8 mouse cellular contexts compared by ENCODE assay signal in genomic region chr4:129237843-129238441, GRCm38 (mm10). TPM values are rescaled to one million over a fixed set of nuclear protein-coding genes. Genes with fewer than 3 reads are reported as not detected.
DNase-seq lines count a peak whose midpoint lies in the region; ATAC-seq and TF ChIP-seq lines count a peak whose summit lies in the region.

No protein-coding gene starts in this region.

- no peak for ATAC-seq in embryonic facial prominence, embryonic 12.5 days (ENCODE audit: insufficient number of reproducible peaks, insufficient read depth, low FRiP score, low TSS enrichment)
- ATAC-seq in intestine, embryonic 15.5 days = no peak
- ATAC-seq in midbrain, postnatal 0 days (ENCODE audit: low FRiP score) = no peak
- no peak for ATAC-seq in monocyte, adult 5-6 weeks (replicated peaks; ENCODE audit: insufficient number of reproducible peaks, low FRiP score, low TSS enrichment, poor library complexity, severe bottlenecking)

- H3K36me3 ChIP-seq in embryonic facial prominence, embryonic 12.5 days = no peaks in the 10 kb centered on the region
- H3K36me3 ChIP-seq in intestine, embryonic 15.5 days = no peaks in the 10 kb centered on the region
- H3K36me3 ChIP-seq in midbrain, postnatal 0 days (ENCODE audit: insufficient read depth, low read length) = no peaks in the 10 kb centered on the region

- H3K27ac ChIP-seq in left cerebral cortex, adult 2 months = peak overlapping the region; percentile 84; the same call in 1 of the 2 replicates
- no peak overlapping the region for H3K27ac ChIP-seq in embryonic facial prominence, embryonic 12.5 days
- peak overlapping the region; percentile 78 for H3K27ac ChIP-seq in intestine, embryonic 15.5 days
- peak overlapping the region; percentile 44; the same call in 1 of the 2 replicates for H3K27ac ChIP-seq in midbrain, postnatal 0 days (ENCODE audit: low read depth, low read length)

- no peaks in the 10 kb centered on the region for H3K9me3 ChIP-seq in embryonic facial prominence, embryonic 12.5 days
- no peaks in the 10 kb centered on the region for H3K9me3 ChIP-seq in intestine, embryonic 15.5 days
- H3K9me3 ChIP-seq in midbrain, postnatal 0 days (ENCODE audit: low read length) = no peaks in the 10 kb centered on the region

- peak overlapping the region; percentile 94 for H3K4me2 ChIP-seq in embryonic facial prominence, embryonic 12.5 days (replicated peaks)
- H3K4me2 ChIP-seq in intestine, embryonic 15.5 days (replicated peaks) = peak overlapping the region; percentile 95
- H3K4me2 ChIP-seq in midbrain, postnatal 0 days (ENCODE audit: low read depth, low read length, poor library complexity, severe bottlenecking) = peak overlapping the region; percentile 89

- peak overlapping the region; percentile 75 for H3K9ac ChIP-seq in embryonic facial prominence, embryonic 12.5 days
- H3K9ac ChIP-seq in intestine, embryonic 15.5 days = peak overlapping the region; percentile 58
- peak overlapping the region; percentile 82 for H3K9ac ChIP-seq in midbrain, postnatal 0 days (replicated peaks; ENCODE audit: low read length, poor library complexity, severe bottlenecking)

- TF ChIP-seq CTCF in left cerebral cortex, adult 2 months (IDR thresholded peaks at IDR 0.05) = no peak
- no peak for TF ChIP-seq CTCF in midbrain, postnatal 0 days (IDR thresholded peaks at IDR 0.05)

- H3K27me3 ChIP-seq in embryonic facial prominence, embryonic 12.5 days = no peaks in the 10 kb centered on the region
- H3K27me3 ChIP-seq in intestine, embryonic 15.5 days (replicated peaks) = no peaks in the 10 kb centered on the region
- H3K27me3 ChIP-seq in midbrain, postnatal 0 days (ENCODE audit: insufficient read depth, low read length) = no peaks in the 10 kb centered on the region

- no peak for DNase-seq in left cerebral cortex, adult 2 months (ENCODE audit: extremely low spot score in 1 of 2, low spot score in 2 of 2)
- DNase-seq in left cerebral cortex, adult 8-10 months (ENCODE audit: low spot score in 2 of 2) = no peak
- DNase-seq in midbrain, postnatal 0 days (ENCODE audit: low spot score) = peak; percentile 56
- no peak for DNase-seq in ovary, postnatal 10 days (ENCODE audit: low spot score)
- no peak for DNase-seq in layer of hippocampus, postnatal 36 days

- 4% methylated on average over 21 of the region's 21 CpGs for WGBS in embryonic facial prominence, embryonic 12.5 days
- WGBS in intestine, embryonic 15.5 days = 8% methylated on average over 21 of the region's 21 CpGs
- 7% methylated on average over 21 of the region's 21 CpGs for WGBS in midbrain, postnatal 0 days

- peaks cover 29% of the 10 kb centered on the region for H3K4me1 ChIP-seq in embryonic facial prominence, embryonic 12.5 days
- H3K4me1 ChIP-seq in intestine, embryonic 15.5 days (replicated peaks) = peaks cover 65% of the 10 kb centered on the region
- H3K4me1 ChIP-seq in midbrain, postnatal 0 days (ENCODE audit: insufficient read depth, low read length) = peaks cover 5% of the 10 kb centered on the region

- intact Hi-C loops in left cerebral cortex, adult 2 months (cut with DNase I) = loop anchor here (2.0 to 5.0 kb wide), 2 partner anchors 25 to 39 kb away; no protein-coding TSS in a partner anchor

- peak overlapping the region; percentile 70 for H3K4me3 ChIP-seq in left cerebral cortex, adult 2 months
- peak overlapping the region; percentile 84 for H3K4me3 ChIP-seq in embryonic facial prominence, embryonic 12.5 days
- peak overlapping the region; percentile 75 for H3K4me3 ChIP-seq in intestine, embryonic 15.5 days (replicated peaks)
- peak overlapping the region; percentile 80 for H3K4me3 ChIP-seq in midbrain, postnatal 0 days (ENCODE audit: low read depth, low read length)

RNA-seq across cellular contexts. Expression of gene C77080, which starts 23.3 kb away (rescaled TPM):
- total RNA-seq in left cerebral cortex, adult 2 months (2021) = 10 to 100 TPM; 22.5 to 25.9 TPM
- total RNA-seq in left cerebral cortex, adult 8-10 months (2022) = 10 to 100 TPM; 15.2 to 22.8 (median 18.4) TPM
- polyA plus RNA-seq in embryonic facial prominence, embryonic 12.5 days (2016; fragmentation: Nextera tagmentation; extraction: Ambion mirVana) = 5.2 and 5.6 TPM in 2 replicates
- polyA plus RNA-seq in intestine, embryonic 15.5 days (2015; fragmentation: Nextera tagmentation; extraction: Ambion mirVana) = 9.7 and 10.3 TPM in 2 replicates
- total RNA-seq in midbrain, postnatal 0 days (2014; rRNA removed) = 16.6 and 25.6 TPM in 2 replicates
- 5.2 and 5.5 TPM in 2 replicates for polyA plus RNA-seq in midbrain, postnatal 0 days (2015; fragmentation: Nextera tagmentation; extraction: Ambion mirVana)
- 0.32 to 0.57 TPM in 2 of 3 replicates, not detected in the other for total RNA-seq in monocyte, adult 5-6 weeks (2017)
- 1 to 10 TPM; 5.8 TPM for total RNA-seq in layer of hippocampus, postnatal 36 days (2021)

RNA-seq across cellular contexts. Expression of gene Yars, which starts 48.4 kb away (rescaled TPM):
- total RNA-seq in left cerebral cortex, adult 2 months (2021) = 10 to 100 TPM; 87.4 to 93.1 TPM
- 10 to 100 TPM; 90.5 to 98.5 (median 96.4) TPM for total RNA-seq in left cerebral cortex, adult 8-10 months (2022)
- polyA plus RNA-seq in embryonic facial prominence, embryonic 12.5 days (2016; fragmentation: Nextera tagmentation; extraction: Ambion mirVana) = 90.2 and 91.4 TPM in 2 replicates
- 94.2 and 97.2 TPM in 2 replicates for polyA plus RNA-seq in intestine, embryonic 15.5 days (2015; fragmentation: Nextera tagmentation; extraction: Ambion mirVana)
- total RNA-seq in midbrain, postnatal 0 days (2014; rRNA removed) = 66.8 and 81.9 TPM in 2 replicates
- 107 and 111 TPM in 2 replicates for polyA plus RNA-seq in midbrain, postnatal 0 days (2015; fragmentation: Nextera tagmentation; extraction: Ambion mirVana)
- total RNA-seq in monocyte, adult 5-6 weeks (2017) = 30.1 to 41.8 TPM (median 33.8 TPM) in 3 replicates
- 10 to 100 TPM; 84.4 to 95.9 TPM for total RNA-seq in layer of hippocampus, postnatal 36 days (2021)

RNA-seq across cellular contexts. Expression of gene S100pbp, which starts 48.4 kb away (rescaled TPM):
- total RNA-seq in left cerebral cortex, adult 2 months (2021) = 10 to 100 TPM; 33.9 to 34.5 TPM
- 10 to 100 TPM; 44.1 to 52.8 (median 46.3) TPM for total RNA-seq in left cerebral cortex, adult 8-10 months (2022)
- 27.9 and 28.7 TPM in 2 replicates for polyA plus RNA-seq in embryonic facial prominence, embryonic 12.5 days (2016; fragmentation: Nextera tagmentation; extraction: Ambion mirVana)
- polyA plus RNA-seq in intestine, embryonic 15.5 days (2015; fragmentation: Nextera tagmentation; extraction: Ambion mirVana) = 12.5 and 14.5 TPM in 2 replicates
- total RNA-seq in midbrain, postnatal 0 days (2014; rRNA removed) = 49.6 and 59.5 TPM in 2 replicates
- 20.7 and 24.2 TPM in 2 replicates for polyA plus RNA-seq in midbrain, postnatal 0 days (2015; fragmentation: Nextera tagmentation; extraction: Ambion mirVana)
- 24.0 to 32.0 TPM (median 30.6 TPM) in 3 replicates for total RNA-seq in monocyte, adult 5-6 weeks (2017)
- total RNA-seq in layer of hippocampus, postnatal 36 days (2021) = 10 to 100 TPM; 31.8 to 34.8 TPM

RNA-seq across cellular contexts. Expression of gene Sync, which starts 49.5 kb away (rescaled TPM):
- total RNA-seq in left cerebral cortex, adult 2 months (2021) = 1 to 10 TPM; 1.8 to 2.2 TPM
- 1 to 10 TPM; 1.6 to 2.7 (median 2.3) TPM for total RNA-seq in left cerebral cortex, adult 8-10 months (2022)
- polyA plus RNA-seq in embryonic facial prominence, embryonic 12.5 days (2016; fragmentation: Nextera tagmentation; extraction: Ambion mirVana) = 1.1 and 1.2 TPM in 2 replicates
- polyA plus RNA-seq in intestine, embryonic 15.5 days (2015; fragmentation: Nextera tagmentation; extraction: Ambion mirVana) = 1.2 TPM in 2 replicates
- total RNA-seq in midbrain, postnatal 0 days (2014; rRNA removed) = 2.1 and 2.6 TPM in 2 replicates
- polyA plus RNA-seq in midbrain, postnatal 0 days (2015; fragmentation: Nextera tagmentation; extraction: Ambion mirVana) = 1.1 and 1.3 TPM in 2 replicates
- 0.75 TPM in 1 of 3 replicates, not detected in the others for total RNA-seq in monocyte, adult 5-6 weeks (2017)
- 1 to 10 TPM in 1 of 2 experiments, under 1 TPM in 1; 0.56 to 1.1 TPM for total RNA-seq in layer of hippocampus, postnatal 36 days (2021)
